Mouse (Mus musculus) MEL (cell line): ENCODE results near the gene Dbil5. TPM values are rescaled to one million over a fixed set of nuclear protein-coding genes. Genes with fewer than 3 reads are reported as not detected.

Experiments
- DNase-seq: peaks from one replicate; pipeline ENCODE4 v3.0.0; 2011; ENCODE audit warnings: low read depth, low spot score
- H3K27ac ChIP-seq: 2 replicates; pipeline ENCODE4 v1.5.1; 2012; ENCODE audit warnings: low read depth, mild to moderate bottlenecking, control low read depth, low read length, moderate library complexity; ENCODE audit not compliant: control insufficient read depth
- H3K27me3 ChIP-seq, 2 experiments: fragments of 150-350 bp in 1 of 2; sonication (generic) in 1 of 2; 2 replicates each; pipeline ENCODE4 v1.6.1; 2012; ENCODE audit warnings: low read length in 2 of 2, mild to moderate bottlenecking in 2 of 2, improper control_type of control experiment in 1 of 2, moderate library complexity in 1 of 2; ENCODE audit not compliant: insufficient read depth in 2 of 2, control insufficient read depth in 1 of 2
- H3K36me3 ChIP-seq, 2 experiments: 2 replicates each; pipeline ENCODE4 v1.6.1; 2012 to 2014; ENCODE audit warnings: low read length in 2 of 2, improper control_type of control experiment in 1 of 2, inconsistent platforms in 1 of 2, mild to moderate bottlenecking in 1 of 2; ENCODE audit not compliant: insufficient read depth in 2 of 2, control insufficient read depth in 1 of 2
- H3K4me1 ChIP-seq, 2 experiments: fragments of 150-350 bp in 1 of 2; sonication (generic) in 1 of 2; 2 replicates each; pipeline ENCODE4 v1.6.1; 2012; ENCODE audit warnings: low read length in 2 of 2, improper control_type of control experiment in 1 of 2, mild to moderate bottlenecking in 1 of 2; ENCODE audit not compliant: insufficient read depth in 2 of 2, control insufficient read depth in 1 of 2
- H3K4me3 ChIP-seq, 2 experiments: fragments of 150-350 bp in 1 of 2; sonication (generic) in 1 of 2; 2 replicates each; pipeline ENCODE4 v1.5.1; 2012; ENCODE audit warnings: low read depth in 2 of 2, low read length in 2 of 2, mild to moderate bottlenecking in 2 of 2, moderate library complexity in 2 of 2, control low read depth in 1 of 2, improper control_type of control experiment in 1 of 2; ENCODE audit not compliant: control insufficient read depth in 1 of 2, insufficient read depth in 1 of 2
- H3K79me2 ChIP-seq: 2 replicates; pipeline ENCODE4 v1.6.1; 2012; ENCODE audit warnings: mild to moderate bottlenecking, low read length, moderate library complexity; ENCODE audit not compliant: control insufficient read depth, poor library complexity, insufficient read depth
- H3K9ac ChIP-seq: 2 replicates; pipeline ENCODE4 v1.6.1; 2012; ENCODE audit warnings: low read depth, mild to moderate bottlenecking, control low read depth, low read length, moderate library complexity; ENCODE audit not compliant: control insufficient read depth, poor library complexity, severe bottlenecking
- H3K9me3 ChIP-seq: fragments of 150-350 bp; sonication (generic); replicated peaks from 2 replicates; pipeline ENCODE4 v1.6.1; 2012; ENCODE audit warnings: mild to moderate bottlenecking, low read length, improper control_type of control experiment, moderate library complexity; ENCODE audit not compliant: insufficient read depth
- CHD1 ChIP-seq: IDR thresholded peaks from 2 replicates; pipeline ENCODE4 v1.6.1; 2012; ENCODE audit warnings: low read depth, mild to moderate bottlenecking, inconsistent platforms, low read length, improper control_type of control experiment
- CHD2 ChIP-seq: IDR thresholded peaks from 2 replicates; pipeline ENCODE4 v1.6.1; 2011; ENCODE audit warnings: low read length, improper control_type of control experiment
- CTCF ChIP-seq, 3 experiments: IDR thresholded peaks in 2 of 3; conservative IDR thresholded peaks in 1 of 3; 2 replicates each; pipeline ENCODE4 v1.5.1; 2011 to 2012; ENCODE audit warnings: low read length in 3 of 3, low read depth in 2 of 3, mild to moderate bottlenecking in 2 of 3, improper control_type of control experiment in 1 of 3, inconsistent platforms in 1 of 3, mixed read lengths in 1 of 3, moderate library complexity in 1 of 3; ENCODE audit not compliant: control insufficient read depth in 1 of 3, insufficient read depth in 1 of 3, poor library complexity in 1 of 3, severe bottlenecking in 1 of 3
- E2F4 ChIP-seq: IDR thresholded peaks from 2 replicates; pipeline ENCODE4 v1.6.1; 2011; ENCODE audit warnings: low read depth, low read length, improper control_type of control experiment, borderline replicate concordance
- HCFC1 ChIP-seq: IDR thresholded peaks from 2 replicates; pipeline ENCODE4 v1.6.1; 2012; ENCODE audit warnings: low read depth, mild to moderate bottlenecking, inconsistent platforms, low read length, improper control_type of control experiment, moderate library complexity
- MAFK ChIP-seq: IDR thresholded peaks from 2 replicates; pipeline ENCODE4 v1.6.1; 2011; ENCODE audit warnings: low read depth, mild to moderate bottlenecking, low read length, improper control_type of control experiment, borderline replicate concordance
- MEF2A ChIP-seq: IDR thresholded peaks from 2 replicates; pipeline ENCODE4 v1.6.1; 2014; ENCODE audit warnings: low read depth, mild to moderate bottlenecking, inconsistent platforms, low read length, improper control_type of control experiment; ENCODE audit not compliant: poor library complexity, insufficient replicate concordance, severe bottlenecking; ENCODE audit errors: extremely low read depth
- MXI1 ChIP-seq: IDR thresholded peaks from 2 replicates; pipeline ENCODE4 v1.6.1; 2011; ENCODE audit warnings: mild to moderate bottlenecking, low read depth, low read length, improper control_type of control experiment
- MYC ChIP-seq: IDR thresholded peaks from 2 replicates; pipeline ENCODE4 v1.6.1; 2011; ENCODE audit warnings: low read depth, mild to moderate bottlenecking, low read length, improper control_type of control experiment, moderate library complexity
- NRF1 ChIP-seq: IDR thresholded peaks from 2 replicates; pipeline ENCODE4 v1.6.1; 2014; ENCODE audit warnings: low read depth, mild to moderate bottlenecking, inconsistent platforms, low read length, improper control_type of control experiment, moderate library complexity; ENCODE audit not compliant: poor library complexity, insufficient read depth, severe bottlenecking
- POLR2A ChIP-seq, 2 experiments: IDR thresholded peaks; 2 replicates each; pipeline ENCODE4 v1.6.1; 2011 to 2012; ENCODE audit warnings: low read length in 2 of 2, mild to moderate bottlenecking in 2 of 2, control low read depth in 1 of 2, improper control_type of control experiment in 1 of 2, low read depth in 1 of 2, moderate library complexity in 1 of 2; ENCODE audit not compliant: control insufficient read depth in 1 of 2, insufficient read depth in 1 of 2, poor library complexity in 1 of 2
- POLR2AphosphoS5 ChIP-seq: IDR thresholded peaks from 2 replicates; pipeline ENCODE4 v1.6.1; 2012; ENCODE audit warnings: low read depth, borderline replicate concordance, mild to moderate bottlenecking, inconsistent platforms, low read length, moderate library complexity, mixed read lengths
- RAD21 ChIP-seq: IDR thresholded peaks from 2 replicates; pipeline ENCODE4 v1.6.1; 2011; ENCODE audit warnings: mild to moderate bottlenecking, low read depth, low read length, improper control_type of control experiment
- SMC3 ChIP-seq: IDR thresholded peaks from 2 replicates; pipeline ENCODE4 v1.6.1; 2011; ENCODE audit warnings: low read depth, low read length, improper control_type of control experiment
- TBP ChIP-seq: IDR thresholded peaks from 2 replicates; pipeline ENCODE4 v1.8.0; 2011; ENCODE audit warnings: low read depth, low read length, improper control_type of control experiment
- TCF12 ChIP-seq: IDR thresholded peaks from 2 replicates; pipeline ENCODE4 v1.6.1; 2014; ENCODE audit warnings: low read depth, mild to moderate bottlenecking, inconsistent platforms, low read length, improper control_type of control experiment, moderate library complexity
- ZC3H11A ChIP-seq: IDR thresholded peaks from 2 replicates; pipeline ENCODE4 v1.6.1; 2012; ENCODE audit warnings: low read depth, mild to moderate bottlenecking, inconsistent platforms, low read length, improper control_type of control experiment
- ZMIZ1 ChIP-seq: IDR thresholded peaks from 2 replicates; pipeline ENCODE4 v1.6.1; 2012; ENCODE audit warnings: low read depth, mild to moderate bottlenecking, inconsistent platforms, low read length, improper control_type of control experiment, moderate library complexity
- ZNF384 ChIP-seq: IDR thresholded peaks from 2 replicates; pipeline ENCODE4 v1.6.1; 2012; ENCODE audit warnings: low read depth, mild to moderate bottlenecking, inconsistent platforms, low read length, improper control_type of control experiment
- polyA plus RNA-seq, 2 experiments: library from polyadenylated mRNA; stranded (reverse) in 1 of 2; unstranded in 1 of 2; fragments of >175 nt in 1 of 2; fragments of >200 nt in 1 of 2; gene quantifications; 2 replicates each; pipeline versions ENCODE4 v1.2.1 to v1.2.4; 2012; ENCODE audit warnings: low replicate concordance in 2 of 2, low read depth in 1 of 2; ENCODE audit not compliant: insufficient read length in 2 of 2, insufficient read depth in 1 of 2, missing spikeins in 1 of 2
- total RNA-seq: library from RNA; depleted of rRNA; stranded (reverse); fragments of 300-350 nt; gene quantifications from 2 replicates; pipeline ENCODE4 v1.2.3, GENCODE M21; 2012

Gene Dbil5
- total and polyA plus RNA-seq, 3 experiments, result 0.62 to 0.67 TPM; not detected in 1

- Histone ChIP-seq H3K36me3 (peaks cover 0 to 4% of the 10 kb centered on the region in 2 experiments; a peak in 2 of 4 replicates), H3K9me3 (no peaks in the 10 kb centered on the region), H3K79me2 (no peaks in the 10 kb centered on the region), H3K27ac (no peak overlapping the region), H3K9ac (no peak overlapping the region), H3K27me3 (no peaks in the 10 kb centered on the region), H3K4me1 (peaks cover 4 to 7% of the 10 kb centered on the region in 2 experiments; a peak in 3 of 4 replicates), H3K4me3 (no peak overlapping the region)
- TF ChIP-seq ZC3H11A (peak; percentile 69), E2F4 (no peak), TCF12 (no peak), CTCF (IDR thresholded peaks at IDR 0.05 in 2 of 3, conservative IDR thresholded peaks at IDR 0.05 in 1 of 3; ENCODE audit: control insufficient read depth in 1 of 3, insufficient read depth in 1 of 3, low read depth in 2 of 3, low read length in 3 of 3, poor library complexity in 1 of 3, severe bottlenecking in 1 of 3) (peak; percentile 10 to 64 (median 13); a peak in 4 of 6 replicates), POLR2A (IDR thresholded peaks at IDR 0.05; ENCODE audit: control insufficient read depth in 1 of 2, insufficient read depth in 1 of 2, low read depth in 1 of 2, low read length in 2 of 2, poor library complexity in 1 of 2) (no peak), SMC3 (peak; percentile 70), RAD21 (peak; percentile 54), ZNF384 (peak; percentile 7; the same call in 1 of the 2 replicates)
- DNase-seq, result peak; percentile 61
These were observed 30.5 kb upstream of the Dbil5 start for GRCm38 (mm10) chr11:76186908-76187307.

GRCm38 (mm10) chr11:76196275-76196976, 21.0 kb upstream of the Dbil5 start:
- Histone ChIP-seq H3K9ac (no peak overlapping the region), H3K4me3 (no peak overlapping the region), H3K79me2 (no peaks in the 10 kb centered on the region), H3K27ac (no peak overlapping the region), H3K9me3 (no peaks in the 10 kb centered on the region), H3K4me1 (peaks cover under 1 to 1% of the 10 kb centered on the region in 2 experiments), H3K27me3 (no peaks in the 10 kb centered on the region), H3K36me3 (no peaks in the 10 kb centered on the region)
- no peak for DNase-seq
- TF ChIP-seq CHD1 (no peak), MXI1 (0 out of 2 replicates have a peak, but pooled peaks have one; percentile 18), MAFK (no peak)

GRCm38 (mm10) chr11:76196977-76197469, 20.4 kb upstream of the Dbil5 start:
- Histone ChIP-seq H3K27ac (no peak overlapping the region), H3K79me2 (peaks cover under 1% of the 10 kb centered on the region; the same call in 1 of the 2 replicates), H3K4me3 (no peak overlapping the region), H3K36me3 (no peaks in the 10 kb centered on the region), H3K9ac (no peak overlapping the region), H3K4me1 (peaks cover 3% of the 10 kb centered on the region in 2 experiments)
- DNase-seq, result no peak
- TF ChIP-seq CHD2, result no peak
- no peak for TF ChIP-seq ZC3H11A
- TF ChIP-seq POLR2AphosphoS5, result no peak
- TF ChIP-seq MEF2A, result no peak
- no peak for TF ChIP-seq ZMIZ1
- TF ChIP-seq NRF1, result no peak
- no peak for TF ChIP-seq MYC
- no peak for TF ChIP-seq HCFC1
- TF ChIP-seq TBP, result no peak
- TF ChIP-seq, all 39 proteins: peak for 0
- no peaks in the 10 kb centered on the region for H3K9me3 ChIP-seq
- H3K27me3 ChIP-seq, result peaks cover 0 to 3% of the 10 kb centered on the region in 2 experiments; a peak in 2 of 4 replicates
